Mouse (Mus musculus): ENCODE measurements around the gene Bloc1s2.
"Not testable (repeated sequence)": the region's sequence is repeated elsewhere in the genome, so short reads cannot be mapped to it uniquely, and the experiment has no call there.

The Bloc1s2 gene

DNA sequence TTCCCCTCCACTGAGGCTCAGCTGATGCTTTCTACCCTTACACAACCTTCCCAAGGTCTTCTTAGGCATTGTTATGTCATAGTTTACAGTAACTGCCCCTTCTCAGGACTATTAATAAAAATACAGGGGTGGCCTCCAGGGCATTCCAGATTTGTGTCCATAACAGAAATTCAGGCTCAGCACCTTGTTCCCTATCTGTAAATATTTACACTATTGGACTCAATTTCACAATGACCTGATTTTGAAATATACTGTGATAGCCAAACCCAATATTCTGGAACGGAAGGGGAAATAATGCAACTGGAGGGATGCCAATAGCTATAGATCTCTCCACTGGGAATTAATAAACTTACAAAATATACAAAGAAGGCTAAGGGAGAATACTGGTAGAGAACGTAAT lies 17.7 kb downstream of the Bloc1s2 start:
- in situ Hi-C loops (cut with MboI; ENCODE audit: low sequenced_read_pairs) = no loop called here

DNA sequence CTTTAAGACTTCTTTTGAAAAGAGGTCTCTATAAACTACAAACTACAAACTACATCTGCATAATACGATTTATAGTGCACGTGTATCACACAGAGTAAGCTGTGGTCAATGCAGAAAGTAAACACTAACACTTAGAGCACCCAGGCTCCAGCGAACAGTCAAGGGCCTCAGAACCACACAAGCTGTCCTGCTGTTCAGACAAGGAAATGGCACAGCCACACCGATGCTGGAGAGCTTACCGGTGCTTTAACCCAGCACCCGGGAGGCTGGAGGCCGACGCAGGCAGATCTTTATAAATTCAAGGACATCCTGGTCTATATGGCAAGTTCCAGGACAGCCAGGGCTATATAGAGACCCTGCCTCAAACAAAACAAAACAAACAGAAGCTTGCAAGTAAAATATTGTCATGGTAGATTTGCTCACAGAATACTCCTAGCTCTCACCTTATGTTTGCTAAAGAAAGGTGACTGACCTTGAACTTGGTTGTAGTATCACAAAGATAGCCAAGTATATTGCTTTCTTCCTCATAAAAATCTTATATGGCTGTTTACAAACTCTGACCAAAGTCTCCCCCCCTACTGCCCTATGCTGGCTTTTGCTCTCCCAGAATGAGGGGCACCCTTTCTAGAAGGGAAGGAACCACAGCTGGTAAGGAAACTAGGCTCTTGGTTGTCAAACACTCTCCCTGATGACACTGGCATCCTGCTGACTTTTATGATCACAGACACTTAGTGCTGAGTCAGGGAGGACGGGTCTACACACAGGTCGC lies 18.3 kb downstream of the Bloc1s2 start:
- in situ Hi-C loops (cut with MboI; ENCODE audit: low sequenced_read_pairs) = no loop called here

DNA sequence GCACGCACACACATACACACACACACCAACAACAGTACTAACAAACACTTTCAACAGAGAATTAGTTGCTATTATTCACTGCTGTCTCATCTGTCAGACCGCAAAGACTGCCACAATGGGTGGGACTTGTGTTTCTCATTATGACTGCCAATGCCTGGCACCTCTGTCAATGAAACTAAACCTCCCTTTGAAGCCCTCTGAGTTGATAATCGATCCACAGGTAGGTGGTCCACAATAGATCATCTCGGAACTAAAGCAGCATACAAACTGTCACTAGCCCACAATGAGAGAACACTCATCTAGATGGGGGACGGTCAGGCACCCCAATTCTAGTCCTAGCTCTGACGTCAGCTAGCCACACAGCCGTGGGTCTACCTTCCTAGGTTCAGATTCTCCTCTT lies 25.1 kb downstream of the Bloc1s2 start:
- in situ Hi-C loops (cut with MboI; ENCODE audit: low sequenced_read_pairs) = no loop called here

DNA sequence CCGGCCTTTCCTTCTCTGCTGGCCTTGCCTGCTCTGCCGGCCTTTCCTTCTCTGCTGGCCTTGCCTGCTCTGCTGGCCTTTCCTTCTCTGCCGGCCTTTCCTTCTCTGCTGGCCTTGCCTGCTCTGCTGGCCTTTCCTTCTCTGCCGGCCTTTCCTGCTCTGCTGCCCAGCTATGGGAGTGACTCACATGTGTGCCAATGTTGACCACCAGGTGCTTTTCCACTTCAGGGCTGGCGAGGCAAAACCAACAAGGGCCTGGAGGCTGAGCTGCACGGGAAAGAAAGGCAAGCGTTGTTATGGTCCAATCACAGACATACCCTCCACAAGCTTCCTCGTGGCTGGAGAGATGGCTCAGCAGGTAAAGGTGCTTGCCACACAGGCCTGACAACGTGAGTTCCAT lies 25.6 kb downstream of the Bloc1s2 start:
- in situ Hi-C loops (cut with MboI; ENCODE audit: low sequenced_read_pairs) = not testable (repeated sequence)

DNA sequence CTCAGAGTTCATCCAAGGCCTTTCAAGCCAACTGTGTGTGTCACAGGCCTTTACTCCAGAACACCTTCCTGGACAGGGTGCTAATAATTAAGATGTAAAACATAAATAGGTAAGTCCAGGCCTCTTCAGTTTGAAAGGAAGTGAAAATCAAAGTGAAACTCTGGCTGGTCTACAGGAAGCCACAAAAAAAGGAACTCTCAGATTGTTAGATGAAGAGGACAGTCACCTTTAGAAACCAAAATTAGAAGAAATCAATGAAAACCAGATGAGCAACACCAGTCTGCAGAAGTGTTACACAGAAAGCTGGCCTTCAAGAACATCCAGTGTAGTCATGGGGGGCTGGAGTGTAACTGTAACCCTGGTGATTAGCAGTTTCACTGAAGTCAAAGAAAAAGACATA lies 28.5 kb downstream of the Bloc1s2 start:
- in situ Hi-C loops (cut with MboI; ENCODE audit: low sequenced_read_pairs) = no loop called here

DNA sequence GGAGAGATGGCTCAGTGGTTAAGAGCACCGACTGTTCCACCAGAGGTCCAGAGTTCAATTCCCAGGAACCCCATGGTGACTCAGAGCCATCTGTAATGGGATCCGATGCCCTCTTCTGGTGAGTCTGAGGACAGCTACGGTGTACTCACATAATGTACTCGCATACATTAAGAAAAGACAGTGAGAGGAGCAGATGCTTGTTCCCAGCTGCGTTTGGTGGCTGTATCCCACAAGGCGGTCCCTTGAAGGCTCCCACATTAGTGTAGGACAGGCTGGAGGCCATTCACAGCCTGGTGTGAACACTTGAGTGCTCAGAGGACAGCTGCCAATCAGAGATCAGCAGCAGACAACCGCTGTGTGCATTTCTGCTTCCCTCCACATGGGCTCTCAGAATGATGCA lies 34.5 kb downstream of the Bloc1s2 start:
- in situ Hi-C loops (cut with MboI; ENCODE audit: low sequenced_read_pairs) = no loop called here

DNA sequence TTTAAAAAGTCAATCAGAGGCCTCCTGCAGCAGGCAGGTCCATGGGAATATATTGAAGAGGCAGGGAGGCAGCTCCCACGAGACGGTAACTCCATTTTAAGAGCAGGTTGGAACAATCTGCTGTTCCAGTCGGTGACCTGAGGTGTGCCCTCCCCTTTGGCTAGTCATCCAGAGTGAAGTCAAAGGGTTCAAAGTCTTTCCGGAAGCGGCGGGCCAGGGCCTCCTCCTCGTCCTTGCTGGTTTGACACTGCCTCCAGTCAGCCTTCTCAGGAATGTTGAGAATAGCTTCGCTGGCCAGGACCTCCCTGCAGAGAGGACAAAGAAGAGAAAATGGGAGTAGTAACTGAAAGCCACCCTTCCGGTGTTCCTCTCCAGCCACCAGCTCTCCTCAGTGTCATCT lies 35.9 kb downstream of the Bloc1s2 start:
- in situ Hi-C loops (cut with MboI; ENCODE audit: low sequenced_read_pairs) = no loop called here

DNA sequence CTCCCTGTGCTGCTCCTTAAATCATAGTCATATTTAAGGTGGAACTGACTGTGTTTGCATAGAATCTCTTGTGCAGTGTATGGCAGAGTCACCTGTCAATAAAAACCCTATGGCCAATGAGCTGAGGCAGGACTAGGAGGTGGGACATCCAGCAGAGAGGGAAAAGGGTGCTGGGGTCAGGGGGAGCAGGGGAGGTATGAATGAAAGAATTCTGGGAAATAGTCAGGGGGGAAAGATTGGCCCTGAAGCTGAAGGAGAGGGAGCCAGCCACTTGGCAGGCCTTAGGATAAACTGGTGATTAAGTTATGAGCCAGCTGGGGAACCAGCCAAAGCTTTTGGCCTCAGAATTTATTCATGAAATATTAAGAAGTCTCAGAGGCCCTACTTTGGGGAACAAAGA lies 37.2 kb downstream of the Bloc1s2 start:
- in situ Hi-C loops (cut with MboI; ENCODE audit: low sequenced_read_pairs) = no loop called here

DNA sequence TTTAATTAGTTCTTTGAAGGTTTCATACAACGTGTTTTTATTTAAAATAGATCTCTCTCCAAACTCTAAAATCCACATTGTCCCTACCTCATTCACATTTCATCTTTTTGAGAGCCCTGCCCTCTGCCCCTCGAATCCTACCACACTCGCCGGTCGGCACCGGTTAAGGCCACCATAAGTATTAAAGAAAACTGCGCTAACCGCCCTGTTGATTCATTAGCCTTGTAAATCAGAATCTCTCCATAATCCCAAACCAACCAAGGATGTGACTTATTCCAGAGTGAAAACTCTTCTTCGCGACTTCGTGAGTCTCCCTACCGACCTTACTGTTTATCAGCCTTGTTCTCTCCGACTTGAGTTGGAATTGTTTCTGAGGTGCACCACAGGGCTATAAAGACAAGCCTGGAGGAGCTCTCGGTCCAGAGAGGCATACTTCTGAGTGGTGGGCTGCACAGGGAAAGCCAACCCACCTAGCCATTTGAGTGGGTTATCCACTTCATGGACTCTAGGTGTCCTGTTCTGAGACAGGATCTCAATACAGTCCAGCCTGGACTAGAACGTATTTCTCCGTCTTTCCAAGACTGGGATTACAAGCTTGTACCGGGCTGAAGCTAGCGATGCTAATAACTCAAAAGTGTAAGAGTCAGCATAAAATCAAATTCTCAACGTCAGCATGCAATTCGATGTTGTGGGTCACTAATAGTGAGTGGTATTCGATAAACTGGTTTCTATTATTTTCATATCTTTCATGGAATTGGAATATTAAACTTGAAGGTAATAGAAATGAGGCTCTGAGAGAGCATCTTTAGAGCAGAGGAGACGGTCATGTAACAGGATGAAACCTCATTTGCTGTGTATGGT lies 38.4 kb downstream of the Bloc1s2 start:
- in situ Hi-C loops (cut with MboI; ENCODE audit: low sequenced_read_pairs) = no loop called here

DNA sequence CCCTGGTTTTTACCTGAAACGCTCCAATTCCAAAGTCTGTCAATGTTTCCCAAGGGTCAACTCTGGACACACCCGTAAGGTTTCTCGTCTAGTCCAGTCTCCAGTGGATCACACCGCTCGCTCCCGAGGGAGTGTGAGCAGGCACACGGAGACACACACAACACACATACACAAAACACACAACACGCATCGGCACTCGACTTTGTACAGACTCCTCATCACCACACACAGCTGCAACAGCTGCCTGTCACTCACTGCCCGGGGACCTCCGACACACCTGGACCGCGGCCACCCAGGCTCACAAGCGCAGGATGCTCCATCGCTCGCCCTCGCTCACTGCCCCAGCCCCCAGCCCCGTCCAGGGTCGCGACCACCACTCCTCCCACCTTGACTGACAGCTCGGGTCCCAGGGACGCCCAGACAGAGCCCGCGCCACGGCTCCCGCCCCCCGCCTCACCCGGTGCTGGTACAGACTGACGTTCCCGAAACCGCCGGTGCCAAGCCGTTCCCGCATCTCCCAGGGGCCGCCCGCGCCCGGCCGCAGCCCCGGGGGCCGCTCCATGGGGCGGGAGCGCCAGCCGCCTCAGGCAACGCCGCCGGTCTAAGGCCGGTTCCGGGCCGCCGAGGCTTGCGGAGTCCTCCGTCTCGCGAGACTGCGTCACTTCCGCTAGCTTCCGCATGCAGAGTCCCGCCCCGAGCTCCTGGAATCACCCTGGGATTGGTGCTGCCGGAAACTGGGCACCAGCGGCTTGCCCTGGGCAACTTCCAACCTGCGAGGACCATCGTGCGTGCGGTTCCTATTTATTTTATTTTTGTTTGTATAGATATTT lies 39.2 kb downstream of the Bloc1s2 start, which contains the start of gene Chuk:
TSS of gene Chuk (minus strand) at position 650 of the 830 bp plus-strand sequence.
- in situ Hi-C loops (cut with MboI; ENCODE audit: low sequenced_read_pairs) = no loop called here

DNA sequence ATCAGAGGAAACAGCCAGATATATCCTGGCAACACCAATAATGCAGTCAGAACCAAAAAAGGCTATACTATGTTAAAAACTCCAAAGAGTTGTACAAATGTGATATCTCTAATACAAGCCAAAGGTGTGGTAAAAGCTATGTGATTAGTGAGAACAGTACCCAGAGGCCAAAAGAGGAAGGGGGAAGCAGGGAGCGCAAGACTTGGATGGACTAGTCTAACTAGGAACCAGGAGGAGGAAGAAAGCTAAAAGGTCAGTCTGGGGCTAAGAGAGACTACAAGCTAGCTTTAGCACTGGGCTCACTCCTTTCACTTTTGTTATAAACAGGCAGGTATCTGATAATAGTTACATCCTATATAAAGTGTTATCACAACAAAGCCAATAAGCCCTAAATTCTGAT lies 41.9 kb downstream of the Bloc1s2 start:
- in situ Hi-C loops (cut with MboI; ENCODE audit: low sequenced_read_pairs) = no loop called here

DNA sequence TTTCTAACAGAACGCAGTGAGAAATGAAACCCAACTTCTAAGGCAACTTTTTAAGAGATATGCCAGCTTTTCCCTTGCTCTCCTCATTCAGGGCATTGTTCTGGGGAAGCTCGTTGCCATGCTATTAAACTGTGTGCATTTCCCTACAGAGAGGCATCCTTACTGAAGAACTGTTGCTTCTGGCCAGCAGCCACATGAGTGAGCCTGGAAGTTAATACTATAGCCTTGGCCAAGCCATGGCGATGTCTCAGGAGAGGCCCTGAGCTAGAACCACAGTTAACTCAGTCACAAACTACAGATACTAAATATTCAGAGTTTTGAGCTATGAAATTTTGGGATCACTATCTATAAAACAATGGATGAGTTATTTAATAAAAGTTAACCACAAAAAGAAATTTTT lies 43.2 kb downstream of the Bloc1s2 start:
- in situ Hi-C loops (cut with MboI; ENCODE audit: low sequenced_read_pairs) = no loop called here

DNA sequence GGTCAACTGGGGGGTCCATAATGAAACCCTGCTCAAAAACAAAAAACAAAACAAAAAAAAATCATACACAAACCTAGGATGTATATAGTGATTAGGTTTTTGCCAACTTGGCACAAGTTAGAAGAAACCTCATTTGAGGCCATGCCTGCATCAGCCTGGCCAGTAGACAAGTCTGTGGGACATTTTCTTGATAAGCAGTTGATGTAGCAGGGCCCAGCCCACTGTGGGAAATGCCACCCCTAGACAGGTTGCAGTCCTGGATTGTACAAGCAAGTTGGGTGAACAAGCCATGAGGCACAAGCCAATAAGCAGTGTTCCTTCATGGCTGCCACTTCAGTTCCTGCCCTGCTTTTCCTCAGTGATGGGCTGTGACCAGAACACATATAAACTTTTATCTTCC lies 45.4 kb downstream of the Bloc1s2 start:
- in situ Hi-C loops (cut with MboI; ENCODE audit: low sequenced_read_pairs) = no loop called here

Measured in CH12F3 (cell line).